Mouse (Mus musculus) adrenal gland, adult 18-20 months (tissue): Measurements from ENCODE around the gene Adcy4. TPM values are rescaled to one million over a fixed set of nuclear protein-coding genes. Genes with fewer than 3 reads are reported as not detected.

Experiments
- DNase-seq, 2 experiments: peaks; one replicate each; pipeline ENCODE4 v3.0.0; 2021 to 2022; ENCODE audit warnings: low spot score in 2 of 2
- total RNA-seq, 2 experiments: library from RNA; stranded (reverse); gene quantifications; 1 replicate in 1 of 2; 2 replicates in 1 of 2; pipeline ENCODE4 v1.2.3; 2021

Gene Adcy4
- total RNA-seq, 2 experiments from 2014 or later, result 8.3 to 17.1 TPM

- no peak for DNase-seq
These were observed 9.6 kb upstream of the Adcy4 start for GRCm38 (mm10) chr14:55793461-55793860.

GRCm38 (mm10) chr14:55788256-55789050, 4.6 kb upstream of the Adcy4 start, which contains the start of gene Ripk3:
Gene Ripk3, minus strand, starts transcription at chr14:55788865.
- DNase-seq, result no peak

DNA sequence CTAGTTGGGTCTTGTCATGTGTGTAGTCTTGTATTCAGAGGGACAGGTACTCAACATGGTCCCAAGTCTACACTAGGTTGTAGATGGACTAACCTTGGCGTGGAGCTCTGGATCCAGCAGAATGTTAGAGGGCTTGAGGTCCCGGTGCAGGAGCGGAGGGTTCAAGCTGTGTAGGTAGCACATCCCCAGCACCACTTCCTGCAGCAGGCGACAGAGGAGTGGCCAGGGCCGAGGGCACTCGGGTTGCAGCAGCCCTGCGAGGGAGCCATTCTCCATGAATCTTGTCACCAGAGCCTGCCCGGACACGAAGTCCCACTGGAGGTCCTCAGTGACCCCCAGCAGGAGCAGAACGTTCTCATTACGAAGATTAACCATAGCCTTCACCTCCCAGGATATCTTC, 3.8 kb upstream of the Adcy4 start:
- no peak for DNase-seq

DNA sequence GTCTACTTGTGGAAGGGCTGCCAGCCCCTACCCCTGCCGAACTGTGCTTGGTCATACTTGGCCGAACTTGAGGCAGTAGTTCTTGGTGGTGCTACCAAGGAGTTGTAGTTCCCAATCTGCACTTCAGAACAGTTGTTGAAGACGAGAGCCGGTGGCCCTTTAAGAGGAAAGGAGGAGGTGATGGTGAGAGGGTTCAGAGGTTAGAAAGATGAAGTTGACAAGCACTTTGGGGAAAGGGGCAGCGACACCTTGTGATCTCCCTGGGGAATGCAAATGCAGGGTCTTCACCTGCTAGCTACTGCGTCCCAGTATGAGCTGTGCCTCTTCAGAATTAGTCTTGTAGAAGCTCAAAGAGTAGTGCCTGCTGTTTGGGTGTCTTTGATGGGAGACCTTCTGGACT, 1.3 kb upstream of the Adcy4 start:
- DNase-seq, result peak in 1 of 2 experiments; percentile 1

- peak; percentile 1 to 25 for DNase-seq
These were observed 531 bp downstream of the Adcy4 start for GRCm38 (mm10) chr14:55783171-55783957.

DNA sequence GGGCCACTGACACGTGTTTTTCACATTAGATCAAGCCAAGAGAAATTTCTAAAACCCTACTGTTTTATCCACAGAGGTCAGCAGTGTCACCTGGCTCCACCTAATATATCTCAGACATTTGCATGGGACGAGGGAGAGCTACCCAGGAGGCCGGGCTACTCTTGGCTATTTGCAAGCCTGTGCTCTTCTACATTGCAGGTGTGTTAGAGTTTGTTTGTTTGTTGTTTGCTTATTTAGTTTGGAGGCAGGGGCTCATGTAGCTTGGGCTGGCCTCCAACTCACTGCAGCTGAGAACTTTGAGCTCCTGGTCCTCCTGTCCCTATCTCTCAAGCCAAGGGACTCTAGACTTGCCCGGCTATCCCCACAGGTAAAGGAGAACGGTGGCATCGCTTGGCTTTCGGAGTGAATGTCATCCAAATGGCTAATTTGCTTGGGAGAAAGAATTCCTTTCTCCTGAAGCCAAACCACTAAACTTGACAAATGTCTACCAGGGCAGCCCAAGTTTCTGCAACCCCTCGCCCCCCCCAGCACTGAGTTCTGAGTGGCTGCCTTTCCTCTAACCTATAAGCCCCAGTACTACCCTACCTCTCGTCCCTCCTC, 1.4 kb downstream of the Adcy4 start:
- peak in 1 of 2 experiments; percentile 1 for DNase-seq

- DNase-seq, result peak; percentile 39 to 55
These were observed 2.6 kb downstream of the Adcy4 start for GRCm38 (mm10) chr14:55781310-55781709.

DNA sequence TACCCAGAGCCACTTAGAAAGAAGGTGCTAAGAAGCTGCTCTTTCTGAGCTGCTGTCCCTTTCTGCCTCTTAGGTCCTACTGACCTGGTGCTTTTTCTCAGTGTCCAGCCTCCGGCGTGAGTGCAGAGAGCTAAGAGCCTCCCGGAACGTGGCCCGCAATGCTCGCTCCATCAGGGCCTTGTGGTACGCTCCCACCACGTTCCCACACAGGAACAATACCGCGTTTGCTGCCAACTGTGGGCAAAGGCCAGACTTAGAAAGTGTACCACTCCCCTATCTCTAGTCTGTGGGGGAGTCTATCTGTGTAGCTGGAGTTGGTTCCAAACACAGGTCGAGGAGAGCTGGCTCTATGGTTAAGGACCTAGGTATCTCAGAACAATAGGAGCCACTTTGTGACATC, 3.2 kb downstream of the Adcy4 start:
- DNase-seq, result peak; percentile 3 to 16

- DNase-seq, result peak in 1 of 2 experiments; percentile 15
These were observed 4.2 kb downstream of the Adcy4 start for GRCm38 (mm10) chr14:55779656-55780055.

DNA sequence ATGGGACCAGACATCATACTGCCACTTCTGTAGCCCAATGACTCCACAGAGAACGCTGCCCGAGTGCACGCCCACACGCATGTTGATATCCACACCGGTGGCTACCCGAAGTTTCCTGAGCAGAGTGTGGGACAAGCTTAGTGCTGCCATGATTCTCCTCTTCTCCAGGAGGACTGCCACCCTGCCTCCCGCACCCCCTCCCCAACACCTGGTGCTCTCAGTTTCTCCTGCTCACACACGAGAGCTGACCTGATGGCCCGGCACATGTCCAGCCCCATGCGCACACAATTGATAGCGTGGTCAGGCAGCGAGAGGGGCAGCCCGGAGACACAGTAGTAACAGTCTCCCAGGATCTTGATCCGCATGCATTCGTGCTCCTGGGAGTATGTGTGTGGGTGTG, 5.2 kb downstream of the Adcy4 start:
- peak in 1 of 2 experiments; percentile 17 for DNase-seq

- peak in 1 of 2 experiments; percentile 15 for DNase-seq
These were observed 6.1 kb downstream of the Adcy4 start for GRCm38 (mm10) chr14:55777806-55778205.

- no peak for DNase-seq
These were observed 6.7 kb downstream of the Adcy4 start for GRCm38 (mm10) chr14:55777176-55777575.

DNA sequence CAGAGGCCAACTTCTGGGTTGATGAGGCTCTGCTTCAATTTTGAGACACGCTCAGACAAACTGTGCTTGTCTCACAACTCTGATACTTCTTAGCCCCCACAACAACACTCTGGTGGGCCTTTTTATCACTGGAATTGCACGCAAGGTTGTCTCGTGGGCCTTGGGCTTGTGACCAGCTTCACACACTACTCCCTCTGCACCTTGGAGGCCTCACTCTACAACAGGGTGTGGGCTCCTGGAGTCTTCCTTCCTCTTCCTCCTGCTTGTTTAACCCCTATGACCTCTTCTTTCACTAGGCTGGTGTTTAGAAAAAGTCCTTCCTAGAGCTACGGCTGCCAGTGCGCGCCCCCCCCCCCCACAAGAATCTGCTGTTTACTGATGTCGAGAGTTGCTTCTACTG, 7.2 kb downstream of the Adcy4 start:
- DNase-seq, result peak in 1 of 2 experiments; percentile 5

GRCm38 (mm10) chr14:55769087-55769703, 14.7 kb downstream of the Adcy4 start:
- DNase-seq, result no peak

DNA sequence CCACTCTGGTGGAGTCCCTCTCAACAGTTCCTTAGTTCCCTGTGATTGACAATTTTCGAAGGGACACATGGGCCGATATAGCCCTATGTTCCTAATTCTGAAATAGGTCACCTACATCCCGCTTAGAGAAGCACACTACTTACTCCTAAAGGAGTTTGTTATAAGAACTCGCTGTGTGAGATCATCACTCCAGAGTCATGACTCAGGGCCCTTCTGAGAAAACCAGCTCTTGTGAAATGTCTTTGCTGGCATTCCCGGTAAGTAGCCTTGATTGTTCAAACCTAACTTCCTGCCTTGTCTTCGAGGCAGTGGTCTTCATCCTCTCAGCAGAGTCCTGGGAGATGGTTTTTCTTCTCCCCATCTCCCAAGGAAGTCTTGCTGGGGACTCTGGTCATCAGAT, 15.3 kb downstream of the Adcy4 start:
- DNase-seq, result no peak

GRCm38 (mm10) chr14:55767519-55768414, 16.1 kb downstream of the Adcy4 start:
- peak; percentile 46 to 51 for DNase-seq

GRCm38 (mm10) chr14:55765696-55766095, 18.2 kb downstream of the Adcy4 start, which contains the start of gene Ltb4r1:
Gene Ltb4r1, plus strand, starts transcription at chr14:55765962.
- no peak for DNase-seq

DNA sequence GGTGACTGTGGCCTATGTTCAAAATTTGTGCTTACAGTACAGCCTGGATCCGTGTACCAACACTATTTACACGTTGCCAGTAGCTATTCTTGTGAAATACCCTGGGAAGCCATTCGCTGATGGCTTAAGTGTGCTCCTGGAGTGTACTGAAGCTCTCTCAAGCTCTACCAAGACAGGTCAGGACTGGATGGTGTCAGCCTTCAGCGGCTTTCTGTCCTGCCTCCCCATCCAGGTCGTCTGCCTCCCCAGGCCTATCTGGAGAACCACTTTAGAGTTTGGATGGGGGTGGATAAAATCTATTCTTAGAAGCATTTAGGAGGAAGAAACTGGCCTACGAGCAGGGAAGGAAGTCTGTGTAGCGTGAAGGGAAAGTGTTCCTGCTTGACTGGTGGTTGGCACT, 20.7 kb downstream of the Adcy4 start:
- DNase-seq, result no peak

GRCm38 (mm10) chr14:55762001-55762821, 21.7 kb downstream of the Adcy4 start:
- peak; percentile 42 to 45 for DNase-seq
